Mouse (Mus musculus): ENCODE measurements around the gene Tmem59l.

- TF ChIP-seq CTCF (IDR thresholded peaks at IDR 0.05; ENCODE audit: control insufficient read depth, insufficient read depth, insufficient replicate concordance, low read depth, low read length) (no peak), POLR2A (IDR thresholded peaks at IDR 0.05; ENCODE audit: control insufficient read depth, low read depth, low read length) (no peak)
These were observed 19.9 kb downstream of the Tmem59l start for GRCm38 (mm10) chr8:70467229-70467725.

Data from testis, adult 2 months (tissue).